18 mouse cellular contexts compared by ENCODE assay signal in genomic region chr6:121494319-121494718, GRCm38 (mm10). TPM values are rescaled to one million over a fixed set of nuclear protein-coding genes. Genes with fewer than 3 reads are reported as not detected.
"Had no signal": no experiment of that assay in that cellular context is flagged by ENCODE, and none has a peak within 500 bp of the region (broad histone marks: within the 10 kb centered on the region; RNA-seq: fewer than 3 reads in every experiment).

No protein-coding gene starts in this region.

- DNase-seq: kidney, adult 8-10 months; kidney, postnatal 25 days; lung, embryonic 14.5 days; lung, postnatal 10 days; lung, postnatal 4 days; retina, postnatal 1 day; thymus, postnatal 36 days had no signal

- H3K36me3 ChIP-seq: limb, embryonic 10.5 days; liver, embryonic 15.5 days; midbrain, embryonic 10.5 days; neural tube, embryonic 12.5 days; stomach, embryonic 15.5 days had no signal

- H3K9me3 ChIP-seq: limb, embryonic 10.5 days; liver, embryonic 15.5 days; midbrain, embryonic 10.5 days; neural tube, embryonic 12.5 days; stomach, embryonic 15.5 days had no signal

- H3K4me2 ChIP-seq: liver, embryonic 11.5 days; liver, embryonic 15.5 days; lung, embryonic 14.5 days; neural tube, embryonic 12.5 days; stomach, embryonic 15.5 days had no signal

- H3K27ac ChIP-seq: left cerebral cortex, adult 2 months; limb, embryonic 10.5 days; liver, embryonic 15.5 days; midbrain, embryonic 10.5 days; neural tube, embryonic 12.5 days; stomach, embryonic 15.5 days had no signal

- H3K27me3 ChIP-seq: liver, embryonic 15.5 days; neural tube, embryonic 12.5 days; stomach, embryonic 15.5 days had no signal

- H3K4me3 ChIP-seq: left cerebral cortex, adult 2 months; limb, embryonic 10.5 days; liver, embryonic 15.5 days; midbrain, embryonic 10.5 days; myocyte; neural tube, embryonic 12.5 days; stomach, embryonic 15.5 days had no signal

- H3K4me1 ChIP-seq: liver, embryonic 15.5 days; stomach, embryonic 15.5 days had no signal

- H3K9ac ChIP-seq: liver, embryonic 15.5 days; lung, embryonic 14.5 days; neural tube, embryonic 12.5 days; stomach, embryonic 15.5 days had no signal

RNA-seq across cellular contexts. Expression of gene Iqsec3, which starts 20.8 kb away (rescaled TPM):
- total RNA-seq: megakaryocyte, adult 5-6 weeks had no signal
- polyA plus RNA-seq: liver, embryonic 15.5 days; lung, embryonic 14.5 days; spleen, adult 2 months; thymus, postnatal 0 days had no signal
